Mouse (Mus musculus) lung, postnatal 0 days (tissue): ENCODE results near the gene Ist1.

ENCODE experiments used
- CTCF ChIP-seq: IDR thresholded peaks from 2 replicates; pipeline ENCODE4 v1.5.1; 2016; ENCODE audit warnings: antibody characterized with exemption, mild to moderate bottlenecking
- EP300 ChIP-seq: IDR thresholded peaks from 2 replicates; pipeline ENCODE4 v1.6.1; 2016; ENCODE audit warnings: antibody characterized with exemption, mild to moderate bottlenecking, control low read depth

DNA sequence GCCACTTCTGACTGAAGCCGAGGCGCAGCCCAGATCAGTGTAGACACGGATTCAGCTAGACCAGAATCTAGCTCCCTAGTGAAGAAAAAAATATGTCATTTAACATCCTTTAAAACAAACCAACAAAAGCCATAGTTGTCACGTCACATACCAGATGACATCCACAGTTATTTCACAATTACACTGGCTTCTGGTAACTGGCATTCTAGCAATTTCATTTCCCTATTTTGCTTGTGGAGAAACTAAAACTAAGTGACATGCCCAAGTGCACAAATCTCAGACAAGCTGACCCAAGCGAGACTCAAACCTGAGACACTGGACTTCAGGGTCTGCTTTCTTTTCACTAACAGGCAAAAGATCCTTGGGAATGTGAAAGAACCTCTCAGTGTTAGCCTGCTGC lies 10.9 kb downstream of the Ist1 start:
- TF ChIP-seq EP300 (no peak), CTCF (no peak)
